Mouse (Mus musculus) heart, postnatal 14 days (tissue): Measurements from ENCODE around the gene Dynlt1b. TPM values are rescaled to one million over a fixed set of nuclear protein-coding genes. Genes with fewer than 3 reads are reported as not detected.
A peak's percentile ranks its signal among the peaks of the same experiment; 100 is the strongest.
"Not testable (repeated sequence)": the region's sequence is repeated elsewhere in the genome, so short reads cannot be mapped to it uniquely, and the experiment has no call there.

Experiments used
- DNase-seq, 2 experiments: peaks; one replicate each; pipeline ENCODE4 v3.0.0; 2021 to 2022
- intact Hi-C: fragments of 180-260 bp; cut with DNase I; formaldehyde crosslinking; loops from one replicate; pipeline ENCODE4 v1.15.1; 2025
- total RNA-seq, 2 experiments: library from RNA; stranded (reverse); gene quantifications; 2 replicates each; pipeline ENCODE4 v1.2.3; 2021

Gene Dynlt1b
- total RNA-seq, 2 experiments from 2014 or later: 71.8 to 79.0 TPM

GRCm38 (mm10) chr17:6421547-6422326 is 8.2 kb upstream of the Dynlt1b start:
- intact Hi-C loops, DNase-seq: not testable (repeated sequence)

GRCm38 (mm10) chr17:6422370-6422769 is 7.5 kb upstream of the Dynlt1b start:
- DNase-seq, intact Hi-C loops: not testable (repeated sequence)

- DNase-seq, intact Hi-C loops: not testable (repeated sequence)
These were observed 7.1 kb upstream of the Dynlt1b start for GRCm38 (mm10) chr17:6422805-6423204.

- DNase-seq: peak; percentile 25 to 35
- intact Hi-C loops: not testable (repeated sequence)
These were observed 5.5 kb upstream of the Dynlt1b start for GRCm38 (mm10) chr17:6424294-6424980.

GRCm38 (mm10) chr17:6425325-6425724 is 4.6 kb upstream of the Dynlt1b start:
- intact Hi-C loops, DNase-seq: not testable (repeated sequence)

- DNase-seq, intact Hi-C loops: not testable (repeated sequence)
These were observed 3.0 kb upstream of the Dynlt1b start for GRCm38 (mm10) chr17:6426869-6427268.

- not testable (repeated sequence) for DNase-seq
These were observed 986 bp upstream of the Dynlt1b start for GRCm38 (mm10) chr17:6428926-6429325.

GRCm38 (mm10) chr17:6430410-6431001 is 594 bp downstream of the Dynlt1b start:
- intact Hi-C loops: not testable (repeated sequence)

More at GRCm38 (mm10) chr17:6428926-6429325, 986 bp upstream of the Dynlt1b start:
- intact Hi-C loops: not testable (repeated sequence)

GRCm38 (mm10) chr17:6432456-6432855 is 2.5 kb downstream of the Dynlt1b start:
- DNase-seq, intact Hi-C loops: not testable (repeated sequence)

More at GRCm38 (mm10) chr17:6430410-6431001, 594 bp downstream of the Dynlt1b start:
- not testable (repeated sequence) for DNase-seq

- DNase-seq, intact Hi-C loops: not testable (repeated sequence)
These were observed 3.8 kb downstream of the Dynlt1b start for GRCm38 (mm10) chr17:6433691-6434090.

GRCm38 (mm10) chr17:6438080-6438479 is 8.2 kb downstream of the Dynlt1b start:
- DNase-seq, intact Hi-C loops: not testable (repeated sequence)

- intact Hi-C loops, DNase-seq: not testable (repeated sequence)
These were observed 10.0 kb downstream of the Dynlt1b start for GRCm38 (mm10) chr17:6439913-6440312.

GRCm38 (mm10) chr17:6440493-6441077 is 10.7 kb downstream of the Dynlt1b start:
- intact Hi-C loops: not testable (repeated sequence)

GRCm38 (mm10) chr17:6441254-6441653 is 11.3 kb downstream of the Dynlt1b start:
- intact Hi-C loops, DNase-seq: not testable (repeated sequence)

More at GRCm38 (mm10) chr17:6440493-6441077, 10.7 kb downstream of the Dynlt1b start:
- DNase-seq: not testable (repeated sequence)

- intact Hi-C loops, DNase-seq: not testable (repeated sequence)
These were observed 12.6 kb downstream of the Dynlt1b start for GRCm38 (mm10) chr17:6442513-6442912.

GRCm38 (mm10) chr17:6445794-6446587 is 16.1 kb downstream of the Dynlt1b start:
- intact Hi-C loops: not testable (repeated sequence)

GRCm38 (mm10) chr17:6448293-6448692 is 18.4 kb downstream of the Dynlt1b start:
- DNase-seq, intact Hi-C loops: not testable (repeated sequence)

More at GRCm38 (mm10) chr17:6445794-6446587, 16.1 kb downstream of the Dynlt1b start:
- DNase-seq: not testable (repeated sequence)

GRCm38 (mm10) chr17:6449166-6449565 is 19.3 kb downstream of the Dynlt1b start:
- intact Hi-C loops, DNase-seq: not testable (repeated sequence)

- DNase-seq, intact Hi-C loops: not testable (repeated sequence)
These were observed 21.3 kb downstream of the Dynlt1b start for GRCm38 (mm10) chr17:6451205-6451604.
